Mouse (Mus musculus) embryonic facial prominence, embryonic 15.5 days (tissue): ENCODE results near the gene Stxbp4. TPM values are rescaled to one million over a fixed set of nuclear protein-coding genes. Genes with fewer than 3 reads are reported as not detected.

ENCODE experiments used
- ATAC-seq: fragments of 200-750 bp; cut with Nextera tagmentation; 2 replicates; pipeline ENCODE4 v1.8.0; 2017; ENCODE audit warnings: low read depth, moderate TSS enrichment; ENCODE audit not compliant: insufficient number of reproducible peaks, low FRiP score, low TSS enrichment
- H3K27ac ChIP-seq: fragments of 300-500 bp; sonication (generic); replicated peaks from 2 replicates; pipeline ENCODE4 v1.5.1; 2015; ENCODE audit warnings: mild to moderate bottlenecking, inconsistent platforms
- H3K27me3 ChIP-seq: fragments of 300-500 bp; sonication (generic); 2 replicates; pipeline ENCODE4 v1.6.1; 2015; ENCODE audit warnings: inconsistent platforms
- H3K36me3 ChIP-seq: fragments of 300-500 bp; sonication (generic); 2 replicates; pipeline ENCODE4 v1.6.1; 2015; ENCODE audit warnings: mild to moderate bottlenecking, inconsistent platforms
- H3K4me1 ChIP-seq: fragments of 300-500 bp; sonication (generic); 2 replicates; pipeline ENCODE4 v1.6.1; 2015; ENCODE audit warnings: inconsistent platforms
- H3K4me2 ChIP-seq: fragments of 300-500 bp; sonication (generic); replicated peaks from 2 replicates; pipeline ENCODE4 v1.6.1; 2015; ENCODE audit warnings: mild to moderate bottlenecking, inconsistent platforms
- H3K4me3 ChIP-seq: fragments of 300-500 bp; sonication (generic); replicated peaks from 2 replicates; pipeline ENCODE4 v1.5.1; 2015; ENCODE audit warnings: mild to moderate bottlenecking, inconsistent platforms
- H3K9ac ChIP-seq: fragments of 300-500 bp; sonication (generic); 2 replicates; pipeline ENCODE4 v1.6.1; 2015; ENCODE audit warnings: inconsistent platforms
- H3K9me3 ChIP-seq: fragments of 300-500 bp; sonication (generic); replicated peaks from 2 replicates; pipeline ENCODE4 v1.6.1; 2016; ENCODE audit warnings: inconsistent platforms
- WGBS: fragments of 180-500 bp; shearing (Covaris S2); methylation state at CpG from one replicate; pipeline ENCODE4 v1.1.7; 2015; 5-methylcytosine and 5-hydroxymethylcytosine counted together
- polyA plus RNA-seq: library from polyadenylated mRNA; unstranded; fragments of >200 nt; fragmentation: Nextera tagmentation; extraction: Ambion mirVana; gene quantifications from 2 replicates; pipeline ENCODE4 v1.2.1, GENCODE M21; 2015

Stxbp4 gene
- polyA plus RNA-seq, 1 experiment from 2014 or later: 26.7 TPM

DNA sequence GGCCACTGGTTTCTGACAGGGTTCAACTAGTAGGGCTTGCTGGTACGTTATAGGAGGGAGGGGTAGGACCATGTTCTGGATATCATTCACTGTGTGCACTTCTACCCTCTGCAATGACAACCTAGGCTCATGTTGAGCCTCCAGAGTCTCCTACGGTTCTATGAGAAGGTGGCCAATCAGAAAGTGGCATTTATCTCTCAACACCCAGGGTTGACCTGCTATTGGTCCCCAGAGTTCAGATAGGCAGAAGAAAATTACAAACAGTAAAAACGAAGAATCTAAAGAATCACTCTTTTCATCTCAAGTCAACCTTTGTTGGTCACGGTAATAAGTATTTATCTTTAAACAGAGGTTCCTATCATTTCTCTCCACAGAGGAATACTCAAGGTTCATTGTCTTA lies 29.0 kb upstream of the Stxbp4 start:
- no peaks in the 10 kb centered on the region for H3K27me3 ChIP-seq
- H3K4me3 ChIP-seq: no peak overlapping the region
- ATAC-seq: no peak
- no peaks in the 10 kb centered on the region for H3K9me3 ChIP-seq
- H3K27ac ChIP-seq: 0 out of 2 replicates have a peak overlapping the region, but pooled peaks have one; percentile 87
- WGBS: 81% methylated on average over 4 of the region's 4 CpGs
- peaks cover 14% of the 10 kb centered on the region; the same call in 1 of the 2 replicates for H3K36me3 ChIP-seq
- H3K4me2 ChIP-seq: no peak overlapping the region
- no peak overlapping the region for H3K9ac ChIP-seq
- H3K4me1 ChIP-seq: peaks cover 37% of the 10 kb centered on the region

GRCm38 (mm10) chr11:90666144-90666757 lies 28.4 kb upstream of the Stxbp4 start:
- WGBS: 45% methylated on average over 3 of the region's 3 CpGs
- ATAC-seq: no peak
- Histone ChIP-seq H3K9me3 (no peaks in the 10 kb centered on the region), H3K4me2 (no peak overlapping the region), H3K27ac (peak overlapping the region; percentile 87), H3K27me3 (no peaks in the 10 kb centered on the region), H3K4me1 (peaks cover 37% of the 10 kb centered on the region), H3K4me3 (no peak overlapping the region), H3K9ac (no peak overlapping the region), H3K36me3 (peaks cover 17% of the 10 kb centered on the region; the same call in 1 of the 2 replicates)

- Histone ChIP-seq H3K9me3 (no peaks in the 10 kb centered on the region), H3K27me3 (no peaks in the 10 kb centered on the region), H3K4me2 (peak overlapping the region; percentile 22), H3K4me1 (peaks cover 37% of the 10 kb centered on the region), H3K36me3 (peaks cover 13% of the 10 kb centered on the region; the same call in 1 of the 2 replicates), H3K27ac (peak overlapping the region; percentile 87), H3K4me3 (no peak overlapping the region), H3K9ac (no peak overlapping the region)
- WGBS: 3% methylated on average over 6 of the region's 6 CpGs
- peak; percentile 85 for ATAC-seq
Measured at GRCm38 (mm10) chr11:90665161-90665560, 27.3 kb upstream of the Stxbp4 start.

DNA sequence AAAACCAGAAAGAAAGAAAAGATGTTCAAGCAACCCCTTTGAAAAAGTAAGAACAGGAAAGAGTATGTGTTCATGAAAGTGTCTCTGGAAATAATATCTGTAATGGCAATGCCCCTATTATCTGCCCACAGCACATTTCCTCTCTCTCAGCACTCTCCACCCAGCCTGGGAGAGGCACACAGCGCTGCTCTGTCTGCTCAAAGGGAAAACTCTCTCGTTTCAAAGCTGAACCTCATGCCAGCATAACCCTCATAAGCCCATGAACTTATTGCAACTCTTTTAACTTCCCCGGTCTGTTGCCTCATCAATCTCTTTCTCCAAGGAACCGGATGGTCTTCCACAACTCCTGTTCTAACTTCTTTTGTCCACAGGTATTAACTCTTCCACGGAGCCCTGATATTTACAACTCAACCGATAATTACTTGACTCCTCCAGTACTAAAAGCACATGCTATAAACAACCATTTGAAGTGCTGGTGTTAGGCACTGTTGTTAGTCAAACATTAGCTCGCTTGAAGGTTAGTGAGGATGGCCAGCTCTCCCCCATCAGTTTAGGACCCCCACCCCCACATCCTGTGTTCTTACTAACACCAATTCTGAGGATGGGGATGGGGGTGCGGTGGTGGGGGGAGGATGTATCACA lies 26.6 kb upstream of the Stxbp4 start:
- no peaks in the 10 kb centered on the region for H3K9me3 ChIP-seq
- H3K9ac ChIP-seq: no peak overlapping the region
- no peaks in the 10 kb centered on the region for H3K27me3 ChIP-seq
- H3K4me1 ChIP-seq: peaks cover 37% of the 10 kb centered on the region
- ATAC-seq: no peak
- WGBS: 19% methylated on average over 8 of the region's 8 CpGs
- H3K36me3 ChIP-seq: peaks cover 7% of the 10 kb centered on the region; the same call in 1 of the 2 replicates
- H3K4me2 ChIP-seq: peak overlapping the region; percentile 22
- H3K27ac ChIP-seq: peak overlapping the region; percentile 87
- H3K4me3 ChIP-seq: no peak overlapping the region

GRCm38 (mm10) chr11:90663618-90664297 lies 25.9 kb upstream of the Stxbp4 start:
- H3K9me3 ChIP-seq: no peaks in the 10 kb centered on the region
- no peak overlapping the region for H3K4me3 ChIP-seq
- H3K27me3 ChIP-seq: no peaks in the 10 kb centered on the region
- no peak overlapping the region for H3K4me2 ChIP-seq
- WGBS: 37% methylated on average over 5 of the region's 5 CpGs
- no peak for ATAC-seq
- no peak overlapping the region for H3K9ac ChIP-seq
- H3K27ac ChIP-seq: peak overlapping the region; percentile 87
- H3K36me3 ChIP-seq: peaks cover 6% of the 10 kb centered on the region; the same call in 1 of the 2 replicates
- H3K4me1 ChIP-seq: peaks cover 37% of the 10 kb centered on the region

DNA sequence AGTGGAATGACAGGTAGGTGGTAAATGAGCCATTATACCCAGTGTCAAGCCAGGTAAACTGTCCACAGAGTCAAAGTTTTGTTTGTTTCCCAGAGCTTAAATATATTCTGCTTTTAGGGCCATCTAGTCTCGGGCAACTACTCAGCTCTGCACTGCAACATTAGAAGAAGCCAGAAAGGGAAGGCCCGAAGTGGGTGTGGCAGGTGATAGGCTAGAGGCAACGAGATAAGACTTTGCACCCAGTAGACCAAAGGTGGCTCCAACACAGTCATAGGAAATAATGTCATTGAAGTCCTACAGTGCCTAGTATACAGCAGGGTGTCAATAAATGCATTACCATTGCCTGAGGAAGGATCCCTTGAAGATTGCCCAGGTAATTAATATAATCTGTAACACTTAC lies 25.2 kb upstream of the Stxbp4 start:
- 65% methylated on average over 3 of the region's 3 CpGs for WGBS
- ATAC-seq: no peak

GRCm38 (mm10) chr11:90660662-90661061 lies 22.8 kb upstream of the Stxbp4 start:
- WGBS: 45% methylated on average over 4 of the region's 4 CpGs
- Histone ChIP-seq H3K4me2 (no peak overlapping the region), H3K27ac (no peak overlapping the region), H3K4me3 (no peak overlapping the region), H3K36me3 (peaks cover 24% of the 10 kb centered on the region), H3K27me3 (no peaks in the 10 kb centered on the region), H3K9me3 (no peaks in the 10 kb centered on the region), H3K4me1 (peaks cover 26% of the 10 kb centered on the region), H3K9ac (no peak overlapping the region)
- 0 out of 2 replicates have a peak, but pooled peaks have one; percentile 22 for ATAC-seq

More for the DNA sequence above, 25.2 kb upstream of the Stxbp4 start:
- H3K4me1 ChIP-seq: peaks cover 37% of the 10 kb centered on the region
- no peak overlapping the region for H3K4me2 ChIP-seq
- no peaks in the 10 kb centered on the region for H3K27me3 ChIP-seq
- no peak overlapping the region for H3K27ac ChIP-seq
- peaks cover 7% of the 10 kb centered on the region; the same call in 1 of the 2 replicates for H3K36me3 ChIP-seq
- H3K4me3 ChIP-seq: no peak overlapping the region
- H3K9me3 ChIP-seq: no peaks in the 10 kb centered on the region
- no peak overlapping the region for H3K9ac ChIP-seq

DNA sequence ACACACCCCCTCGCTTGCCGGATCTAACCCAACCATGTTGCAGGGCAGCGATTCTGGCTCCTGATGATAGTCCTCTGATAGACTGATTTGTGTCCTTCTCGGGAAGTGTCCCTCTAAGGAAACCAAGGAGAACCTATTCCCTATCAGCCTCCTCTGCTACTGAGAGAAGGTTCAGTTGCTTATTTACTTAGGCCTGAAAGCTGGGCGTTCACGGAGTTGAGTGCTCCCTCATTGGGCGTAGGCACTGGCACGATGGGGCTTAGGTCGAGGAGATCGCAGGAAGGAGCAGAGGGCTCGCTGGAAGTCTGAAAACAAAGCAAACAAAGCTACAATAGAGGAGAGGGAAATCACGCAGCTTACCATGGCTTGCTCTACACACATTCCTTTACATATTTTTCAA lies 19.6 kb upstream of the Stxbp4 start:
- no peak overlapping the region for H3K4me3 ChIP-seq
- 91% methylated on average over 12 of the region's 12 CpGs for WGBS
- H3K9ac ChIP-seq: no peak overlapping the region
- H3K4me2 ChIP-seq: no peak overlapping the region
- H3K4me1 ChIP-seq: no peaks in the 10 kb centered on the region
- no peaks in the 10 kb centered on the region for H3K27me3 ChIP-seq
- no peak for ATAC-seq
- H3K27ac ChIP-seq: no peak overlapping the region
- peaks cover 31% of the 10 kb centered on the region for H3K36me3 ChIP-seq
- H3K9me3 ChIP-seq: no peaks in the 10 kb centered on the region

GRCm38 (mm10) chr11:90652603-90653002 lies 14.7 kb upstream of the Stxbp4 start:
- no peaks in the 10 kb centered on the region for H3K27me3 ChIP-seq
- no peak overlapping the region for H3K4me3 ChIP-seq
- 92% methylated on average over 4 of the region's 4 CpGs for WGBS
- H3K4me2 ChIP-seq: no peak overlapping the region
- no peaks in the 10 kb centered on the region for H3K9me3 ChIP-seq
- no peak overlapping the region for H3K27ac ChIP-seq
- no peak overlapping the region for H3K9ac ChIP-seq
- no peak for ATAC-seq
- H3K4me1 ChIP-seq: no peaks in the 10 kb centered on the region
- H3K36me3 ChIP-seq: peaks cover 52% of the 10 kb centered on the region

- no peak overlapping the region for H3K9ac ChIP-seq
- H3K4me1 ChIP-seq: no peaks in the 10 kb centered on the region
- H3K4me3 ChIP-seq: no peak overlapping the region
- 83% methylated on average over 9 of the region's 9 CpGs for WGBS
- no peak for ATAC-seq
- H3K4me2 ChIP-seq: no peak overlapping the region
- no peaks in the 10 kb centered on the region for H3K27me3 ChIP-seq
- no peaks in the 10 kb centered on the region for H3K9me3 ChIP-seq
- peaks cover 51% of the 10 kb centered on the region for H3K36me3 ChIP-seq
- H3K27ac ChIP-seq: no peak overlapping the region
Measured at GRCm38 (mm10) chr11:90650231-90650885, 12.5 kb upstream of the Stxbp4 start.

GRCm38 (mm10) chr11:90649777-90650176 lies 11.9 kb upstream of the Stxbp4 start:
- no peak overlapping the region for H3K4me3 ChIP-seq
- H3K9ac ChIP-seq: no peak overlapping the region
- WGBS: 77% methylated on average over 6 of the region's 6 CpGs
- peaks cover 57% of the 10 kb centered on the region for H3K36me3 ChIP-seq
- no peaks in the 10 kb centered on the region for H3K27me3 ChIP-seq
- no peak overlapping the region for H3K27ac ChIP-seq
- H3K9me3 ChIP-seq: no peaks in the 10 kb centered on the region
- no peak overlapping the region for H3K4me2 ChIP-seq
- H3K4me1 ChIP-seq: no peaks in the 10 kb centered on the region
- no peak for ATAC-seq
